Mouse (Mus musculus) activated CD4-positive, CD25-positive, alpha-beta regulatory T cell, adult 4 months (primary cell): ENCODE results near the gene Dcst1. TPM values are rescaled to one million over a fixed set of nuclear protein-coding genes. Genes with fewer than 3 reads are reported as not detected.
A peak's percentile ranks its signal among the peaks of the same experiment; 100 is the strongest.

Source experiments
- ATAC-seq: one replicate; pipeline ENCODE4 v1.8.0; 2017
- polyA plus RNA-seq, 2 experiments: library from polyadenylated mRNA; unstranded; fragments of 100-300 nt; shearing (Covaris generic); gene quantifications; one replicate each; pipeline ENCODE4 v1.2.1; 2017

Dcst1 gene
- polyA plus RNA-seq, 2 experiments from 2014 or later: 0.54 to 0.79 TPM

GRCm38 (mm10) chr3:89360237-89360636 is 4.8 kb downstream of the Dcst1 start:
- no peak for ATAC-seq

GRCm38 (mm10) chr3:89359630-89360029 is 5.4 kb downstream of the Dcst1 start:
- ATAC-seq: no peak

- no peak for ATAC-seq
These were observed 9.0 kb downstream of the Dcst1 start for GRCm38 (mm10) chr3:89356029-89356428.

- no peak for ATAC-seq
These were observed 9.5 kb downstream of the Dcst1 start for GRCm38 (mm10) chr3:89355512-89355902.

- no peak for ATAC-seq
These were observed 10.1 kb downstream of the Dcst1 start for GRCm38 (mm10) chr3:89354816-89355511.

GRCm38 (mm10) chr3:89351271-89351670 is 13.8 kb downstream of the Dcst1 start:
- ATAC-seq: no peak

- peak; percentile 89 for ATAC-seq
These were observed 15.1 kb downstream of the Dcst1 start, which contains the start of gene Adam15 for GRCm38 (mm10) chr3:89349869-89350501. TSS of gene Adam15 (minus strand) at chr3:89349996.

- ATAC-seq: no peak
These were observed 15.9 kb downstream of the Dcst1 start for GRCm38 (mm10) chr3:89348911-89349868.

- no peak for ATAC-seq
These were observed 17.1 kb downstream of the Dcst1 start for GRCm38 (mm10) chr3:89347916-89348315.

- no peak for ATAC-seq
These were observed 18.1 kb downstream of the Dcst1 start for GRCm38 (mm10) chr3:89346815-89347540.

- no peak for ATAC-seq
These were observed 21.8 kb downstream of the Dcst1 start for GRCm38 (mm10) chr3:89343279-89343678.

- ATAC-seq: no peak
These were observed 23.3 kb downstream of the Dcst1 start for GRCm38 (mm10) chr3:89341794-89342193.

GRCm38 (mm10) chr3:89340465-89340864 is 24.6 kb downstream of the Dcst1 start:
- ATAC-seq: peak; percentile 53

- no peak for ATAC-seq
These were observed 25.6 kb downstream of the Dcst1 start for GRCm38 (mm10) chr3:89339416-89339815.

- ATAC-seq: peak; percentile 78
These were observed 27.1 kb downstream of the Dcst1 start, which contains the start of gene Efna4 for GRCm38 (mm10) chr3:89337721-89338578. TSS of gene Efna4 (minus strand) at chr3:89338028.

- ATAC-seq: no peak
These were observed 27.9 kb downstream of the Dcst1 start for GRCm38 (mm10) chr3:89337062-89337720.

GRCm38 (mm10) chr3:89336529-89336928 is 28.5 kb downstream of the Dcst1 start:
- ATAC-seq: no peak

- ATAC-seq: no peak
These were observed 32.0 kb downstream of the Dcst1 start for GRCm38 (mm10) chr3:89333053-89333452.

GRCm38 (mm10) chr3:89332476-89332875 is 32.6 kb downstream of the Dcst1 start:
- ATAC-seq: no peak

- no peak for ATAC-seq
These were observed 33.0 kb downstream of the Dcst1 start for GRCm38 (mm10) chr3:89332013-89332412.

- no peak for ATAC-seq
These were observed 33.5 kb downstream of the Dcst1 start for GRCm38 (mm10) chr3:89331561-89331960.
